Mouse (Mus musculus) embryonic facial prominence, embryonic 11.5 days (tissue): ENCODE data around the gene Sco1. TPM values are rescaled to one million over a fixed set of nuclear protein-coding genes. Genes with fewer than 3 reads are reported as not detected.

Source experiments
- ATAC-seq: fragments of 200-750 bp; cut with Nextera tagmentation; replicated peaks from 2 replicates; pipeline ENCODE4 v1.8.0; 2017; ENCODE audit warnings: low read depth; ENCODE audit not compliant: insufficient number of reproducible peaks, low FRiP score, low TSS enrichment
- DNase-seq: peaks from one replicate; pipeline ENCODE4 v3.0.0-alpha.2; 2015; ENCODE audit warnings: low spot score
- H3K27ac ChIP-seq: fragments of 300-500 bp; sonication (generic); replicated peaks from 2 replicates; pipeline ENCODE4 v1.5.1; 2014; ENCODE audit warnings: mild to moderate bottlenecking, low read depth, low read length, control low read depth
- H3K27me3 ChIP-seq: fragments of 300-500 bp; sonication (generic); 2 replicates; pipeline ENCODE4 v1.6.1; 2014; ENCODE audit warnings: mild to moderate bottlenecking, low read length, moderate library complexity, mixed read lengths; ENCODE audit not compliant: control insufficient read depth, insufficient read depth
- H3K36me3 ChIP-seq: fragments of 300-500 bp; sonication (generic); replicated peaks from 2 replicates; pipeline ENCODE4 v1.6.1; 2014; ENCODE audit warnings: low read depth, mild to moderate bottlenecking, low read length, moderate library complexity, mixed read lengths; ENCODE audit not compliant: control insufficient read depth, insufficient read depth
- H3K4me1 ChIP-seq: fragments of 300-500 bp; sonication (generic); 2 replicates; pipeline ENCODE4 v1.6.1; 2014; ENCODE audit warnings: low read length, mixed read lengths; ENCODE audit not compliant: control insufficient read depth, insufficient read depth
- H3K4me2 ChIP-seq: fragments of 300-500 bp; sonication (generic); 2 replicates; pipeline ENCODE4 v1.6.1; 2014; ENCODE audit warnings: low read depth, mild to moderate bottlenecking, control low read depth, low read length, moderate library complexity
- H3K4me3 ChIP-seq: fragments of 300-500 bp; sonication (generic); 2 replicates; pipeline ENCODE4 v1.5.1; 2014; ENCODE audit warnings: low read depth, low read length, control low read depth
- H3K9ac ChIP-seq: fragments of 300-500 bp; sonication (generic); replicated peaks from 2 replicates; pipeline ENCODE4 v1.6.1; 2014; ENCODE audit warnings: mild to moderate bottlenecking, control low read depth, low read length
- H3K9me3 ChIP-seq: fragments of 300-500 bp; sonication (generic); replicated peaks from 2 replicates; pipeline ENCODE4 v1.6.1; 2016; ENCODE audit warnings: mild to moderate bottlenecking, low read length, inconsistent platforms, mixed read lengths; ENCODE audit not compliant: control insufficient read depth
- WGBS: fragments of 180-500 bp; shearing (Covaris S2); extraction: QIAGEN DNeasy Blood & Tissue Kit; methylation state at CpG from one replicate; pipeline ENCODE4 v1.1.7; 2014; 5-methylcytosine and 5-hydroxymethylcytosine counted together
- polyA plus RNA-seq: library from polyadenylated mRNA; unstranded; fragments of >200 nt; fragmentation: Nextera tagmentation; extraction: Ambion mirVana; gene quantifications from 2 replicates; pipeline ENCODE4 v1.2.1, GENCODE M21; 2014

Gene Sco1
- polyA plus RNA-seq, 1 experiment from 2014 or later = 20.6 TPM

GRCm38 (mm10) chr11:67072615-67073130 is 20.2 kb downstream of the Sco1 start:
- ATAC-seq = no peak
- no peak for DNase-seq
- 85% methylated on average over 15 of the region's 15 CpGs for WGBS
- Histone ChIP-seq H3K9me3 (no peaks in the 10 kb centered on the region), H3K27me3 (no peaks in the 10 kb centered on the region), H3K9ac (no peak overlapping the region), H3K4me2 (no peak overlapping the region), H3K27ac (no peak overlapping the region), H3K4me1 (no peaks in the 10 kb centered on the region), H3K4me3 (no peak overlapping the region), H3K36me3 (no peaks in the 10 kb centered on the region)

- ATAC-seq = no peak
- H3K27ac ChIP-seq = no peak overlapping the region
- WGBS = 28% methylated on average over 3 of the region's 3 CpGs
Observed at GRCm38 (mm10) chr11:67075036-67075435, 22.6 kb downstream of the Sco1 start.

DNA sequence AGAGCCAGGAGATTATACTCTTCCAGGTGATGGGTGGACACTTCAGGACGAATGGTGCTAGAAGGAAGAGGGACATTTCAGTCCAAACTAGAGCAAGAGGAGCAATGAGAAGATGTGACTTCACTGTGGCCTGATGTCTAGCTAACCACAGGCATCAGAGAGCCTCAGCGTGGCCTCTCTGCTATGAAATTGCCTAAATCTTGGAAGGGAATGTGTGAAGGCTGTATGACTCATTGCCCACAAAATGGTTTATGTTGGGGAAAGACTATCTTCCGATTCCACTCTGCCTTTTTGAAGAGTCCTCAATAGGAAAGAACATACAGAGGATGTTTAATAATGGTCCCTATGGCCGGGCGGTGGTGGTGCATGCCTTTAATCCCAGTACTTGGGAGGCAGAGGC is 24.3 kb downstream of the Sco1 start:
- Histone ChIP-seq H3K27me3 (no peaks in the 10 kb centered on the region), H3K4me2 (no peak overlapping the region), H3K4me1 (no peaks in the 10 kb centered on the region; the same call in 1 of the 2 replicates), H3K9me3 (no peaks in the 10 kb centered on the region), H3K27ac (no peak overlapping the region), H3K4me3 (no peak overlapping the region), H3K9ac (no peak overlapping the region), H3K36me3 (no peaks in the 10 kb centered on the region)
- DNase-seq (no peak), ATAC-seq (no peak)
- WGBS = 87% methylated on average over 5 of the region's 5 CpGs

More at GRCm38 (mm10) chr11:67075036-67075435, 22.6 kb downstream of the Sco1 start:
- H3K9me3 ChIP-seq = no peaks in the 10 kb centered on the region
- no peaks in the 10 kb centered on the region for H3K4me1 ChIP-seq
- no peak overlapping the region for H3K4me2 ChIP-seq
- no peak overlapping the region for H3K4me3 ChIP-seq
- no peaks in the 10 kb centered on the region for H3K36me3 ChIP-seq
- no peaks in the 10 kb centered on the region for H3K27me3 ChIP-seq
- no peak overlapping the region for H3K9ac ChIP-seq
- peak; percentile 22 for DNase-seq

- 77% methylated on average over 3 of the region's 3 CpGs for WGBS
- ATAC-seq (no peak), DNase-seq (no peak)
- Histone ChIP-seq H3K27me3 (no peaks in the 10 kb centered on the region), H3K36me3 (no peaks in the 10 kb centered on the region), H3K4me2 (no peak overlapping the region), H3K4me3 (no peak overlapping the region), H3K27ac (no peak overlapping the region), H3K9me3 (no peaks in the 10 kb centered on the region), H3K4me1 (no peaks in the 10 kb centered on the region; the same call in 1 of the 2 replicates), H3K9ac (no peak overlapping the region)
Observed at GRCm38 (mm10) chr11:67077435-67077834, 25.0 kb downstream of the Sco1 start.

DNA sequence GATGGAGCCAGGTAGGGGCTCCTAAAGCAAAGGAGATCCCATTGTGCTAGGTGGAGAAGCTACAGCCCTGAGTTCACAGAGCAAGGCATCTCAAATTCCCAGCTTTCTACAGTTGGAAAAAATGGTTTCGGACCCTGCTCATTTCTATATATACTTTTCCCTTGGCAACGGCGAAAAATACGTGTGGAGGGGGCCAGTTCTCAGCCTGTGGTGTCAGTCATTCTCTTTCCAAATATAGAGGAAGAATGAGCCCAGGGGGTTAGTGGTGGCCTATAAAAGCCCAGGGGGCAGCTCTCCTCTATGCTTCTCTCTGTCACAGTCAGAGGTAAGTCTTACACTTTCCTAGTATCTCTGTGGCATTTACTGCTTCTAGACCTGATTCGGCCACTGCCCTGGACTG is 25.5 kb downstream of the Sco1 start, which contains the start of gene Myh3:
TSS of gene Myh3 (plus strand) at position 301 of the 400 bp plus-strand sequence.
- DNase-seq = no peak
- WGBS = 80% methylated on average over 5 of the region's 5 CpGs
- no peak within 1 kb of the TSS for H3K27ac ChIP-seq

DNA sequence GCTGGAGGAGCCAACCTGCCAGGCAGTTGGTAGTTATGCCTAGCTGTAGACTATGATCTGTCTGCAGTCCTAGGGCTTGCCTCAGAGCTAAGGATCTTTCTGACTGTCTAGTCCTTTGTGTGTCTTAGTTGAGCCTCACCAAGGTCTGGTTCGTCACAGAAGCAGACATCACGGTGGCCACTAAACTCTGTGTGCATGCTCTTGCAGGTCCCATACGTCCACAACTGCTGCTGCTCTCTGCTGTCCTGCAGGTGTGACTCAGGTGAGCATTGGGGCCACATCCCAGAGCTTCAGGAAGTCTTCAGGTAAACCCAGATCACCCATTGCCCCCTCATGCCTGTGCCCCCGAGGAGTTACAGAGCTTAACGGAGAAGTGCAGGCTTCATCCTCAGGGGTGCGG is 26.4 kb downstream of the Sco1 start:
- H3K36me3 ChIP-seq = no peaks in the 10 kb centered on the region
- H3K4me2 ChIP-seq = no peak overlapping the region
- DNase-seq (no peak), ATAC-seq (no peak)
- no peaks in the 10 kb centered on the region; the same call in 1 of the 2 replicates for H3K27me3 ChIP-seq
- no peaks in the 10 kb centered on the region; the same call in 1 of the 2 replicates for H3K4me1 ChIP-seq
- no peak overlapping the region for H3K27ac ChIP-seq
- no peak overlapping the region for H3K4me3 ChIP-seq
- H3K9ac ChIP-seq = no peak overlapping the region
- WGBS = 91% methylated on average over 6 of the region's 6 CpGs
- no peaks in the 10 kb centered on the region for H3K9me3 ChIP-seq

More for the DNA sequence above, 25.5 kb downstream of the Sco1 start, which contains the start of gene Myh3:
- Histone ChIP-seq H3K4me1 (no peaks in the 10 kb centered on the region; the same call in 1 of the 2 replicates), H3K9me3 (no peaks in the 10 kb centered on the region), H3K36me3 (no peaks in the 10 kb centered on the region), H3K9ac (no peak within 1 kb of the TSS), H3K4me2 (no peak within 1 kb of the TSS), H3K4me3 (no peak within 1 kb of the TSS), H3K27me3 (no peaks in the 10 kb centered on the region)
- ATAC-seq = no peak

- H3K9me3 ChIP-seq = no peaks in the 10 kb centered on the region
- H3K27ac ChIP-seq = no peak overlapping the region
- no peaks in the 10 kb centered on the region; the same call in 1 of the 2 replicates for H3K4me1 ChIP-seq
- H3K36me3 ChIP-seq = no peaks in the 10 kb centered on the region
- no peak overlapping the region for H3K4me2 ChIP-seq
- H3K27me3 ChIP-seq = peaks cover 4% of the 10 kb centered on the region; the same call in 1 of the 2 replicates
- WGBS = 70% methylated on average over 11 of the region's 11 CpGs
- no peak for DNase-seq
- ATAC-seq = no peak
- H3K4me3 ChIP-seq = no peak overlapping the region
- no peak overlapping the region for H3K9ac ChIP-seq
Observed at GRCm38 (mm10) chr11:67079740-67080139, 27.3 kb downstream of the Sco1 start.

GRCm38 (mm10) chr11:67080168-67080567 is 27.7 kb downstream of the Sco1 start:
- H3K9ac ChIP-seq = no peak overlapping the region
- H3K27me3 ChIP-seq = peaks cover 6% of the 10 kb centered on the region; the same call in 1 of the 2 replicates
- no peaks in the 10 kb centered on the region for H3K9me3 ChIP-seq
- no peak overlapping the region for H3K27ac ChIP-seq
- no peaks in the 10 kb centered on the region for H3K36me3 ChIP-seq
- ATAC-seq (peak; percentile 61; the same call in 1 of the 2 replicates), DNase-seq (peak; percentile 87)
- H3K4me3 ChIP-seq = no peak overlapping the region
- no peak overlapping the region for H3K4me2 ChIP-seq
- no peaks in the 10 kb centered on the region; the same call in 1 of the 2 replicates for H3K4me1 ChIP-seq
- 5% methylated on average over 3 of the region's 3 CpGs for WGBS
